Mouse (Mus musculus) left cerebral cortex, adult 2 months (tissue): ENCODE measurements around the gene Iqschfp. TPM values are rescaled to one million over a fixed set of nuclear protein-coding genes. Genes with fewer than 3 reads are reported as not detected.

ENCODE experiments used
- DNase-seq, 2 experiments: peaks; one replicate each; pipeline ENCODE4 v3.0.0; 2021 to 2022; ENCODE audit warnings: low spot score in 2 of 2, mixed read lengths in 1 of 2; ENCODE audit errors: extremely low spot score in 1 of 2
- H3K27ac ChIP-seq: fragments of 200-600 bp; 2 replicates; pipeline ENCODE4 v1.8.1; 2022
- H3K4me3 ChIP-seq: fragments of 200-600 bp; 2 replicates; pipeline ENCODE4 v1.8.1; 2022
- CTCF ChIP-seq: fragments of 200-600 bp; IDR thresholded peaks from 2 replicates; pipeline ENCODE4 v1.8.1; 2022; ENCODE audit warnings: antibody characterized with exemption, mild to moderate bottlenecking, moderate library complexity
- intact Hi-C: fragments of 180-260 bp; cut with DNase I; formaldehyde crosslinking; loops from one replicate; pipeline ENCODE4 v1.15.1; 2025
- long read RNA-seq, 2 experiments: library from polyadenylated mRNA; stranded (forward); transcript quantifications; one replicate each; pipeline ENCODE4 v2.0.0; 2021; ENCODE audit warnings: borderline mapping rate in 2 of 2
- total RNA-seq, 2 experiments: library from RNA; stranded (reverse); gene quantifications; 2 replicates each; pipeline ENCODE4 v1.2.3; 2021

Iqschfp gene
- 10 to 100 TPM in 1 of 2 experiments, 1 to 10 TPM in 1; 8.4 to 12.6 TPM for total RNA-seq
- long read RNA-seq, experiment 1, partial matches to known transcripts, result 16 of 21 reads
- long read RNA-seq, experiment 1, other reads (novel, unspliced or antisense), result 5 of 21 reads
- long read RNA-seq, experiment 2, partial matches to known transcripts, result 13 of 17 reads
- long read RNA-seq, experiment 2, other reads (novel, unspliced or antisense), result 4 of 17 reads

- Histone ChIP-seq H3K4me3 (peak within 1 kb of the TSS; percentile 52), H3K27ac (peak within 1 kb of the TSS; percentile 58)
- DNase-seq, result peak; percentile 27 to 49
- intact Hi-C loops, result loop anchor here (5.0 kb wide), 1 partner anchor 150 kb away; no protein-coding TSS in a partner anchor
- no peak for TF ChIP-seq CTCF
These were observed at the start of gene Iqschfp, which contains the start of gene Iqcj for GRCm38 (mm10) chr3:67892026-67892705. Iqschfp (plus strand) TSS chr3:67892232. Iqcj (plus strand) TSS chr3:67892220.

DNA sequence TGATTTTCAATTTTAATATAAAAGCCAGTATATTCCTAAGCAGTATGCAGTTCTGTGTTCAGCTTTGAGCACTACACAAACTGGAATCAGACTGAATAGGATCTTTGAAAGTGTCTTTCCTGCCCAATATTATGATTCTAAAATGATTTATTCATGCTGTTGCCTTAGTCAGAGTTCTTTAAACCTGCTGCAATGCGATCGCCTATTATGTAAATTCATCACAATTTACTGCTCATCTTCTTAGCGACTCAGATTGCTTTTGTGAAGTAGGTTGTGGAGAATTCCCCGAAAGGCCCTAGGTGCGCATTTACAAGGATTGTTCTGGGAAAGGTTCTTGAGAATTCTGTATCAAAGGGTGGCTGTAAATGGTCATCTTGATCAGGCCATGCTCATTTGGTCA lies 39.6 kb upstream of the Iqschfp start:
- Histone ChIP-seq H3K4me3 (no peak overlapping the region), H3K27ac (no peak overlapping the region)
- no peak for TF ChIP-seq CTCF
- no peak for DNase-seq
- intact Hi-C loops, result no loop called here

- Histone ChIP-seq H3K27ac (no peak overlapping the region), H3K4me3 (no peak overlapping the region)
- DNase-seq, result no peak
- no peak for TF ChIP-seq CTCF
- intact Hi-C loops, result no loop called here
These were observed 30.5 kb upstream of the Iqschfp start for GRCm38 (mm10) chr3:67861524-67861923.

DNA sequence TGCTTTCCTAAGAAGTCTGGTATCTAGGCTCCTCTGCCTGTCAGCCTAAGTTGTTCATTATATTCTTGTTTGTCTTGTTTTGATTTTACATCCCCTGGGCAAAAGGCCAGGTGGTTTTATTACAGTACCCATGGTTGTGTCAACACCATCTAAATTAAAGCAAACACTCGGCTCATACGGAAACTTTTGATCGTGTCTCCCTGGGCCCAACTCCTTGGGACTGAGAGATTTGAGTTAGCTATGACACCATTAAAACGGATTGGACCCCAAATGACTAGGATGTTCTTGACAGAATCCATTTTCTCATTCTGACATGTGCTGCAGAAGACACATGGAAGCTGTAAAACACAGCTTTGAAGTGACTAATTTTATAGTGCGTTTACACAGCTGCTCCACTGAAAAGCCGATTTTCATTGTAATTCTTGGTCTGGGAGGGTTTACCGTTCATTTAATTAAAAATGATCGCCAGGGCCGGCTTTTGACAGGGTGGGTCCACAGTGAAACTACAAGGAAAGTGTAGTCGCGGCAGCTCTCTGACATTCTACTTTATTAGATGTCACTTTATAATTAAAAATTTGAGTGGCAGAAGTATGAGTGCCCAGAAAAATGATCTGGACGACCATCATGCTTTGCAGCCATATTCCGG lies 24.5 kb upstream of the Iqschfp start:
- TF ChIP-seq CTCF, result no peak
- Histone ChIP-seq H3K27ac (no peak overlapping the region), H3K4me3 (no peak overlapping the region)
- intact Hi-C loops, result no loop called here
- no peak for DNase-seq

DNA sequence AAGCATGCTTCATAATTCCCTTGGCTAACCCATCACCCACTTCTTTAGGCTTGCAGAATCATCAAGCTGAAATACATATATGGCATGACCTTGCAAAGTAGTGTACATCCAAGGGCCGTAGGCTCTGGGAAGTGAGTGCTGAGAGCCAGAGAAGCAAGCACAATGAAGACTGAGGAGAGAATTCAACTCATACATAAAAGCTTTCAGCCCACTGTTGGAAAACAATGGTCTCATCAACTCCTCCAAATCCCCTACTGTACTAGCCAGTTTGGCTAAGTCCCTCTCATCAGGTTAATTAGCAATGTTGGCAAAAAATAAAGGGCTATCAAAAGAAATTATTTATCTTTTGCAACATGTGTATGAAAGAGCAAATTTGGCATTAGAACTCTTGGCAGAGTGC lies 22.6 kb upstream of the Iqschfp start:
- TF ChIP-seq CTCF, result no peak
- H3K4me3 ChIP-seq, result no peak overlapping the region
- no peak for DNase-seq
- intact Hi-C loops, result no loop called here
- no peak overlapping the region for H3K27ac ChIP-seq

DNA sequence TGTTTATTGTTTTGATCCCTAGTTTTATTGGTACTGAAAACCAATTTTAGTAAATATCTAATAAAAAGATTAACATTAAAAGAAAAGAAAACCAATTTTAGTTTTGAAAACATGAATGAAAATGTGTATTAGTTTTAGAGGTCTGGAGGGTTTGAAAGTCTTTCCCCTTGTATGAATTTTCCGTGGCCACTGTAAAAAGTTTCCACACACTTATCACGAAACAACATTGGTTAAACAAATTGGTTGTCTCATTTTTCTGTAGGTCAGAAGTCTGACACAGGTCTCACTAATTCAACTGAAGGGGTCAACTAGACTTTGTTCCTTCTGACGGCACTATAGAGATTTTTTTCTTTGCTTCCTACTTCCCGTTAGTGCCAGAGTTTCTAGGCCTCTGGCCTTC lies 14.8 kb upstream of the Iqschfp start:
- Histone ChIP-seq H3K4me3 (no peak overlapping the region), H3K27ac (no peak overlapping the region)
- intact Hi-C loops, result no loop called here
- TF ChIP-seq CTCF, result no peak
- DNase-seq, result no peak

DNA sequence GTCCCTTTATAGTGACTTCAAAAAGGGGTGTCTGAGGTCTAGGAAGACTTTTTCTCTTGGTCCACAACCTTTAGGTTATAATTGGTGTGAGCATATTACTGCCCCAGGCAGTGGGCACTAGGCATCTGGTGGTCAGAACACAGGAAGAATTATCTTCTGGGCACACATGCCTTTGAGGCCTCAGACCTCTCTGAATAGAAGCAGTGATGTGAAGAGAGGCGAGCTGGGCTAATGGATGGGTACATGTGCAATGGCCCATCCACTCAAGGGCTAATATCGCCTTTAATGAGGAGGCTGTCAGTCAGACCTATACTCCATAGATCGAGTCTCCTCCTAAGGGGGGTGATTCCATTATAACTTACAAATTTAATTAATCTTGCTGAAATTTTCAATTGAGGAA lies 7.7 kb upstream of the Iqschfp start:
- H3K4me3 ChIP-seq, result no peak overlapping the region
- no peak overlapping the region for H3K27ac ChIP-seq
- TF ChIP-seq CTCF, result no peak
- intact Hi-C loops, result no loop called here
- no peak for DNase-seq

DNA sequence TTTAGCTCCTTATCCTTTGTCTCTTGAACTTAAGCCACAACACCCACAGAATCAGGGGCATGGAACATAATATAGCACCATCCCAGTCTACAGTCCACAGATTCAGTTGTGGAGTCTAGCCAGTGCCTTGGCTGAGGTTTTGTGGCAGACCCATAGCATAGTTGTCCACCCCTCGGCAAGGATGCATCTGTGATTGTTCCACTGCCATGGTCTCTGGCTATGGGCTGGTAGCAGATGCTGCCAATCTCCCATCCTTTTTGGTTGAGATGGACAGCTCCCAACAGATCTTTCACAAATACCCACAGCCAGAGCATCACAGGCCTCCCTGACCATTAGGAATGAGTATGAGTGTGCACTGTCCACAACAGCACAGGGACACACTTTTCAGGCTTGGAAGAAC lies 5.9 kb upstream of the Iqschfp start:
- no peak for TF ChIP-seq CTCF
- intact Hi-C loops, result no loop called here
- DNase-seq, result no peak

DNA sequence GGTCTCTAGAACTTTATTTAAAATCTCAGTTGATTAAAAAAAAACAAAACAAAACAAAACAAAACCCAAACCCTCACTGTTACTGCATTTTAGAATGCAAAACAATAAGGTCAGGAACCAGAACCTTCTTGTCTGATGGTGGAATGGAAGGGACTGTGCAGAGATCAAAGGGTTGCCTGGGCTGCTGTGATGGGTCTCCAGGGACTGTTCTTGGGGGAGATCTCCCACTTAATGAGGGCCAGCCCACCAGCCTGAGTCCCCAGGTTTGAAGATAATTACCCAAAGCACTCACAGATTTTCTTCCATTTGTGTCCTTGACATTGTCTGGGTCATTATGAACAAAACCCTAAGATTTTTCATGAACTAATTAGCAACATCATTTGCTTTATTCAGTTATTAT lies 4.8 kb upstream of the Iqschfp start:
- no peak for DNase-seq
- Histone ChIP-seq H3K27ac (no peak overlapping the region), H3K4me3 (no peak overlapping the region)
- intact Hi-C loops, result no loop called here
- no peak for TF ChIP-seq CTCF

More for the DNA sequence above, 5.9 kb upstream of the Iqschfp start:
- H3K27ac ChIP-seq, result no peak overlapping the region
- H3K4me3 ChIP-seq, result no peak overlapping the region

- intact Hi-C loops, result loop anchor here (5.0 kb wide), 1 partner anchor 150 kb away; no protein-coding TSS in a partner anchor
- peak; percentile 12 to 26 for DNase-seq
- Histone ChIP-seq H3K27ac (no peak overlapping the region), H3K4me3 (peak overlapping the region; percentile 39)
- no peak for TF ChIP-seq CTCF
These were observed 736 bp downstream of the Iqschfp start for GRCm38 (mm10) chr3:67892768-67893167.

- Histone ChIP-seq H3K27ac (no peak overlapping the region), H3K4me3 (no peak overlapping the region)
- no peak for TF ChIP-seq CTCF
- DNase-seq, result no peak
- intact Hi-C loops, result no loop called here
These were observed 10.5 kb downstream of the Iqschfp start for GRCm38 (mm10) chr3:67902517-67902916.

GRCm38 (mm10) chr3:67908586-67908985 lies 16.6 kb downstream of the Iqschfp start:
- Histone ChIP-seq H3K27ac (no peak overlapping the region), H3K4me3 (no peak overlapping the region)
- no peak for DNase-seq
- TF ChIP-seq CTCF, result no peak
- intact Hi-C loops, result no loop called here
